Mouse (Mus musculus): ENCODE data around the gene Rec114. TPM values are rescaled to one million over a fixed set of nuclear protein-coding genes. Genes with fewer than 3 reads are reported as not detected.

The Rec114 gene
- polyA plus RNA-seq, 1 experiment from 2014 or later: 1.4 TPM

Other genes with a start within 250 kb of the Rec114 start
- gene Cd276, start 188.5 kb downstream of the Rec114 start, polyA plus RNA-seq (2016; fragmentation: Nextera tagmentation; extraction: Ambion mirVana): 57.0 and 64.8 TPM in 2 replicates
- gene Nptn, start 161.7 kb downstream of the Rec114 start, polyA plus RNA-seq (2016; fragmentation: Nextera tagmentation; extraction: Ambion mirVana): 50.4 and 50.5 TPM in 2 replicates
- 0.19 and 0.33 TPM in 2 replicates for gene Hcn4, start 79.4 kb upstream of the Rec114 start, polyA plus RNA-seq (2016; fragmentation: Nextera tagmentation; extraction: Ambion mirVana)